Mouse (Mus musculus) right cerebral cortex, adult 2 months (tissue): ENCODE results near the gene Gm5431.
"Not testable (repeated sequence)": the region's sequence is repeated elsewhere in the genome, so short reads cannot be mapped to it uniquely, and the experiment has no call there.

Source experiments
- DNase-seq, 2 experiments: peaks; one replicate each; pipeline ENCODE4 v3.0.0; 2021 to 2022; ENCODE audit warnings: low spot score in 2 of 2

Gene Gm5431

DNA sequence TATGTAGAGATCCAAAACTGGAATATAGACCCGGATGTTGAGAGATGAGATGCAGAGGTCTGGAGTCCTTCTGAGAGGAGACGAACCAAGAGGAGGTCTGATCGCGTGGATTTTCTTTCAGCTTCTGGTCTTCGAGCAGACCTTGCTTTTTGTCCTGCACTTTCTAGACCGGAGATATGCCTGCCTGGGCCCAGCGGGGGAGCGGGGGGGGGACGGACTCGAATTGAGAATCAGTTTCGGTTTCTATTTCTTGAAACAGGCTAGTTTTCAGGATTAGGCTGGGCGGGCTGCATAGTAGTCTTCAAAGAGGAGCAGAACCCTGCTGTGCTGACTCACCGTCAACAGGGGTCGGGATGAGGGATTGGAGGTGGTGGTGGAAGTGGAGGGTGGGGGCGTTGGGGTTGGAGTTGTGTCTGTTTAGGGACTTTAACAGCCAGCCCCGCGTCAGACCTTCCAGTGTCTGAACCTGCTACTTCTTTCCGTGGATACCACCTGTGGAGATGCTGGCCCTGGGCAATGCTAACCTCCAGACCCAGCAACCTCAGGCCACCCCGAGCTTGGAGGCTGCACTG, 30.7 kb downstream of the Gm5431 start, which contains the start of gene Irgm1:
Gene Irgm1, minus strand, starts transcription at position 483 of the 572 bp plus-strand sequence.
- peak; percentile 37 to 41 for DNase-seq

DNA sequence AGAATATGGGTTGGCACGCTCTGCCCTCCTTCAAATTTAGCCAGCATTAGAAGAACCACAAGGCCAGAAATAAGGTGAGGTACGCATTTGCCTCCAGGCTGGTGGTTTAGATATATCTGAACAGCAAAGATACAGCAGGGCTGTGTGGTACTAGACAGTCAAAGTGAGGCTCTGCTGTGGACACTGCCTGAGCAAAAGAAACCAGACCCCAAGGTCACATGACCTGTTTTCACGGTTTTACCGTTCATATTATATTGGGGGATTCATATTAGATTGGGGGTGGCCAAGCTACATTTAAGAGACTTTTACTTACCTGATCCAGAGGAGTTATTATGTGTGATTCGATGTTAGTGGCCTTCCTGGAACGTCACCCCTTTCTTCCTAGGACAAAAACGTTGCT, 31.2 kb downstream of the Gm5431 start:
- no peak for DNase-seq

- no peak for DNase-seq
Observed at GRCm38 (mm10) chr11:48869380-48870110, 32.5 kb downstream of the Gm5431 start.

DNA sequence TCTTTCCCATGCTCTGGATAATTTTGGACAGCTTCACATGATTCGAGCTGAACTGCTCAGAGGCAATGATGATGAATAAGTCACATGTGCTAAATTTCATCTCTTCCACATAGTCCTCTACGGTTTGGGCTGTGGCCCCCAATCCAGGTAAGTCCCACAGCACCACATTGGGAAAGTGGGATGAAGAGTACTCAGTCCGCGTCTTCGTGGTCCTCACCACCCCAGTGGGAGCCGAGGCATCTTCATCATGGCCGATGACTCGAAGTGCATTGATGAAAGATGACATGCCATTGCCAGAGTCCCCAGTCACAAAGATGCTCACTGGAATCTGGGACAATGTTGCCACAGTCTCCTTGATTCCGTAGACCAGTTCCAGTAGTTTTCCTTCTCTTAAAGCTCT, 35.5 kb downstream of the Gm5431 start:
- no peak for DNase-seq

DNA sequence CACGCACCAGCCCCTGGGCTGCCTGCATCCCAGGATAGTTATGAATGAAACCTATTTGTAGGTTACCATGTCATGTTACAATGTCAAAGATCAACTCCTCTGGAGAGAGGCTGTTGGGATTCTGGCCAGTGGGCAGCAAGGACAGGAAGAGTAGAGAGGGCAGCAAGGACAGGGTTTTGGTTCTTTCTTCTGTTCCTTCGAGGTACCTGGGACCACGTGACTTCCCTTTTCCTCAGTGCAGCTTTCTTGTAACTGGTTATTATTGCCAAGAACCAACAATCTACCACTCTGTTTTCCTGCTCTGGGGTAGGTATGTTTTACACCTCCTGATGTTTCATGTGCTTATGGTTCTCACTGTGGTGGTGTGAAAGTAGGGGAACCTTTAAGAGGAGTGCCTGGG, 38.2 kb downstream of the Gm5431 start:
- DNase-seq = no peak

DNA sequence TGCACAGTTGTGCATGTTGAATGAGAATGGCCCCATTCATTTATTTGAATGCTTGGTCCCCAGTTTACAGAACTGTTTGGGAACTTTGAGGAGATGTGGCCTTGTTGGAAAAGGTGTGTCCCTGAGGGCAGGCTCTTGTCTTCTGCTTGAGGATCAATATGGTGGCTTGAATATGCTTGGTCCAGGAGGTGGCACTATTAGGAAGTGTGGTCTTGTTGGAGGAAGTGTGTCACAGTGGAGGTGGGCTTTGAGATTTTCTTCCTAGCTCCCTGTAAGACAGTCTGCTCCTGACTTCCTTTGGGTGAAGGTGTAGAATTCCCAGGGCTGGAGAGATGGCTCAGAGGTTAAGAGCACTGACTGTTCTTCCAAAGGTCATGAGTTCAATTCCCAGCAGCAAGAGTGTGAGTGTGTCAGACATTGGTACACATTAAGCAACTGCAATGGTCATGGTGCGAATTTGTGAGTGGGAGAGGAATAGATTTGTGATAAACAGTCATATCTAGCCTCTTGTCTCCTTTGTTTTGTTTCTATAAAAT, 39.2 kb downstream of the Gm5431 start:
- DNase-seq = no peak

DNA sequence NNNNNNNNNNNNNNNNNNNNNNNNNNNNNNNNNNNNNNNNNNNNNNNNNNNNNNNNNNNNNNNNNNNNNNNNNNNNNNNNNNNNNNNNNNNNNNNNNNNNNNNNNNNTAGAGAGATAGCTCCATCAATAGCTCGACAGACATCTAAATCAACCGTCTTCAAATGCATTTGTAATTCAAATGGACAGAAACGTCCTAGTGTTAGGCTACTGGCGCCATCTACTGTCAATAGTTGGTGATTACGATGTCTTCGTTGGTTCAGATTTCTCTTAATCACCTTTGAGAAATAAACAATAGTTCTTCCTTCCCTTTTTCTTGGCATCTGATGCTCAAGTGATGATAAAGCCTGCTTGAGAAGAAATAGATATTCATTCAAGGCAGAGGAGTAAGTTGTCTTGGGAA, 43.0 kb downstream of the Gm5431 start:
- DNase-seq = peak; percentile 68 to 80

DNA sequence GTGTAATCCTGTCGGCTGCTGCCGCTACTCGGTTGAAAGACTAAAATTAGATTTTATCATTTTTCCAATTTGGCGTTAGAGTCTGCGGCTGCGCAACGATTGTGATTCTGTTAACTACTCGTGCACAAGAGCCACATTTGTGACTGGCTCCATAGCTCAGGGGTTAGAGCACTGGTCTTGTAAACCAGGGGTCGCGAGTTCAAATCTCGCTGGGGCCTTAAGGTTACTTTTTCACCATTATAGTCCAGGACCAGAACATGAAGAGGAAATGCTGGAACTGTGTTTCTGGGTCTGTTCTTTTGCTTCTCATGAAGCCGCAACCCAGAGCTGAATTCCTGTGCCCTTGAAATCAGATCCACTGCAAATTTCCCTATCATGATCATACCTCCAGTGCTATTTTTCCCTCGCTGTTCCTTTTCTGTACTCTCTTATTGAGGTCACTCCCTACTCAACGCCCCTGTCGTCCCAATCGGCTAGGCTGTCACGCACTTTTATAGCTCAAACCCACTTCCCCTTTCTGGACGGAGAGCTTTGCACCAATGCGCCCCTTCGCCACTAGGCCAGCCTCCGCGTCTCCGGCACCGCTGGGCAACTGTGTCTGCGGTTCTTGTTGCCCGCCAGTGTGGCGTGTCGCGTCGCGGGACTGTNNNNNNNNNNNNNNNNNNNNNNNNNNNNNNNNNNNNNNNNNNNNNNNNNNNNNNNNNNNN, 48.4 kb downstream of the Gm5431 start:
- DNase-seq = peak; percentile 98 to 99

- no peak for DNase-seq
Observed at GRCm38 (mm10) chr11:48852624-48853473, 49.2 kb downstream of the Gm5431 start.

GRCm38 (mm10) chr11:48852190-48852589, 49.8 kb downstream of the Gm5431 start:
- no peak for DNase-seq

- no peak for DNase-seq
Observed at GRCm38 (mm10) chr11:48851270-48851995, 50.6 kb downstream of the Gm5431 start.

DNA sequence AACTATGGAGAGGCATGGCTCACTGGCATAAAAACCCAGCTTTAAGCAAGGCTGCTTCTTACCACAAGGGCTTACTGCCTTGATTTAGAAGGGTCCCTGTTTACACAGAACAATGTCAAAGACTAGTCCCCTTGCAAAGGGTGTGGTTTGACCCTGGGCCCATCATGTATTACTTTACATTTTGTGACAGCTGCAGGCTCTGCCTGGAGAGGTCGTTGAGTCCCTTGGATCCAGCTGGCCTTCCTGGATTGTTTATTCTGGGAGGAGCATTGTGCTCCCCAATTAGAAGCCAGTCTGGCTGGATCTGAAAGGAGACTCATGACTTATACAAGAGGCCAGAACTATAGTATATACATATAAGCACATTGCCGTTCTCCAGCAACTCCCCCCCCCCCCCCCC, 51.8 kb downstream of the Gm5431 start:
- DNase-seq = no peak

DNA sequence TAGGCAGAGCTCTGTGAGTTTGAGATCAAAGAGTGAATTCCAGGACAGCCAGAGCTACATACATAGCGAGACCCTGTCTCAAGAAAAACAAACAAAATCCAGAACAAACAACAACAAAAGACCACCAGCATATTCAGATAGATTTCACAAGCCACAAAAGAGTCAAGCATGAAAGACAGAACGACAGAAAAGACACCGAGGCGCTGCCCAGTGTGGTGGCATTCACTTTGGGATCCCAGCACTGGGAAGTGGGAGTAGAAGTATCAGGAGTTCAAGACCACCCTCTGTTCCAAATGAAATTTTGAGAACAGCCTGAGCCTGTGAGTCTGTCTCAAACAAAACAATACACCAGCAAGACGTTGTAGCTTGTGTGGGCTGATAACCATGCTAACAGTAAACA, 55.1 kb downstream of the Gm5431 start:
- DNase-seq = no peak

GRCm38 (mm10) chr11:48846362-48846761, 55.7 kb downstream of the Gm5431 start:
- DNase-seq = not testable (repeated sequence)

DNA sequence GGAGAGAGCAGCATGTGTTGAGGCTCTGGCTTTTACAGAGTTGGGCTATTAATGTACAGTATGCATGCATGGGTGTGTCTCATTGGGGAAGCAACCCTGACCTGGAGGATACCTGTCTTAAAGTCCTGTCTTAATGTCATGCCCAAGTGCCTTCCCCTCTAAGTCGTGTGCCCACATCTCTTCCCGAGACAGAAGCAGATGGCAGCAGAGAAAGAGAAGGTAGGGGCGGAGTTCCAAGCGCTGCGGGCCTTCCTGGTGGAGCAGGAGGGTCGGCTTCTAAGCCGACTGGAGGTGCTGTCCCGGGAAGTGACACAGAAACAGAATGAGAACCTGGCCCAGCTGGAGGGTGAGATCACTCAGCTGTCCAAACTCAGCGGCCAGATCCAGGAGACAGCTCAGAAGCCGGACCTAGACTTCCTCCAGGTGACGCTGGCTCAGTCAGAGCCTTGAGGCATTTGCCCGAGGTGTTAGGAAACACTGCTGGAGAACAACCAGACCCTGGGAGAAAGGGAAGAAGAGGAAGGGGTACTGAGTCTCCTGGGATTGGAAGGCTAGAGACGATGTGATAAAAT, 56.7 kb downstream of the Gm5431 start:
- DNase-seq = no peak

- no peak for DNase-seq
Observed at GRCm38 (mm10) chr11:48844309-48844708, 57.7 kb downstream of the Gm5431 start.

DNA sequence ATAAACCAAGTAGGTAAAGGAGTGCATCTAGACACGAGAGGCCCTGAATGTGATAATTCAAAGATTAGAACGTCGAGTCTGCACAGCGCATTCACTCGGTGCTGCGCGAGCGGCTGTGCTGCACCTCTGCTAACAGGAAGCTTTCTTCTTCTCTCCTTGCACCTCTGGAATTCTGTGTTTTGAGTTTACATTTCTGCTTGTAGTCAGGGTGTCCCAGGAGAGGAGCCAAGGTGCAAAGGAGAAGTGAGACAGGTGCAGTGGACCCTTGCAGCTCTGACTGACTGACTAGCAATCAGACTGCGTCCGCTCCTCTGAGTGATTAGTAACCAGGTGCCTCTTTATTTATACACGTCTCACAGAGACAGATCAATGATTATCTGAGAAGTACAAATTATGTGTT, 58.8 kb downstream of the Gm5431 start:
- no peak for DNase-seq

DNA sequence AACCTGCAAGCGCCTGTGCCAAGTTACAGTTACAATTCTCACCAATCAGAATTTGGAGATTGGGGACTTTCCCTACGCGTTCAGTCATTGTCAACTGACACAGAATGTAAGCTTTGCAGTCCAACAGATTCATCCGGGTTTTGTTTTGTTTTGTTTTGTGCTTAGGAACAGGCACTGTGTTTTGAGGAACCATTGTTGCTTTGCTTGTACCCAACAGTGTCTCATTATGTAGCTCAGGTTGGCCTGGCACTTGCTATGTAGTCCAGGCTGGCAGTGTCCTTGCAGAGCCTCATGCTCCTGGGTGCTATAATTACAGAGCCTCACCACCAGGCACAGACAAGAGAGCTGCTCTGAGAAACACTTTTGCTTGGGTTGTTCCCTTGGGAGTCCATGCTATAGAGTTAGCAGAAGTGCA, 59.6 kb downstream of the Gm5431 start:
- no peak for DNase-seq

- no peak for DNase-seq
Observed at GRCm38 (mm10) chr11:48841213-48841612, 60.8 kb downstream of the Gm5431 start.

GRCm38 (mm10) chr11:48840805-48841204, 61.2 kb downstream of the Gm5431 start:
- no peak for DNase-seq
